Mouse (Mus musculus) adrenal gland, postnatal 4 days (tissue): ENCODE data around the gene Aldh3a2. TPM values are rescaled to one million over a fixed set of nuclear protein-coding genes. Genes with fewer than 3 reads are reported as not detected.
"Not testable (repeated sequence)": the region's sequence is repeated elsewhere in the genome, so short reads cannot be mapped to it uniquely, and the experiment has no call there.

Source experiments
- DNase-seq, 2 experiments: peaks; one replicate each; pipeline ENCODE4 v3.0.0; 2021 to 2022; ENCODE audit warnings: low spot score in 2 of 2, mixed read lengths in 2 of 2
- total RNA-seq, 2 experiments: library from RNA; stranded (reverse); gene quantifications; 2 replicates each; pipeline ENCODE4 v1.2.3; 2021

Gene Aldh3a2
- total RNA-seq, 2 experiments from 2014 or later: 63.7 to 70.6 TPM

GRCm38 (mm10) chr11:61176321-61176720, 90.9 kb downstream of the Aldh3a2 start:
- DNase-seq: no peak

- DNase-seq: no peak
Measured at GRCm38 (mm10) chr11:61175778-61176177, 91.5 kb downstream of the Aldh3a2 start.

GRCm38 (mm10) chr11:61174821-61175658, 92.2 kb downstream of the Aldh3a2 start, which contains the start of gene Usp22:
Gene Usp22 (minus strand): TSS chr11:61175055.
- peak; percentile 96 to 99 for DNase-seq

DNA sequence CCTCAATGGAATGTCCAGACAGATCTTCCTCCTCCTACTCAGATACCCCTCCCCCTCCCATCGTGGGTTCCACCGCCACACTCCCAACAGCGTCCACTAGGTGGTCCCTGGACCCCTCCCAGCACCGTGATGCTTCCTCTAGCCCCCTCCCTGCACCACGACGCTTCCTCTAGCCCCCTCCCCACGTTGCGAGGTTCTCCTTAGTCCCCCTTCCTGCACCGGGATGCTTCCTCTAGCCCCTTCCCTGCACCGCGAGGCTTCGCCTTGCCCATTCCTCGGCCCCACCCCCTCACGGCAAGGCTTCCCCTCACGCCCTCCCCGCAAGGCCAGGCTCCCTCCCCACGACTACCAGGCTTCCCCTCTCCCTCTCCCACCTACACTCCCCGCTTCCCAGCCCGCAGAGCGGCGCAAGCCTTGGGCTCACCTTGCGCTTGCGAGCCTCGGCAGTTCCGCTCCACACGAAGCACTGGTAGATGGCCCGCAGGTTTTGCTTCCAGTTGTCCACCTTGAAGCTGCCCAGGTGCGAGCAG, 92.9 kb downstream of the Aldh3a2 start:
- DNase-seq: peak; percentile 14 to 53

DNA sequence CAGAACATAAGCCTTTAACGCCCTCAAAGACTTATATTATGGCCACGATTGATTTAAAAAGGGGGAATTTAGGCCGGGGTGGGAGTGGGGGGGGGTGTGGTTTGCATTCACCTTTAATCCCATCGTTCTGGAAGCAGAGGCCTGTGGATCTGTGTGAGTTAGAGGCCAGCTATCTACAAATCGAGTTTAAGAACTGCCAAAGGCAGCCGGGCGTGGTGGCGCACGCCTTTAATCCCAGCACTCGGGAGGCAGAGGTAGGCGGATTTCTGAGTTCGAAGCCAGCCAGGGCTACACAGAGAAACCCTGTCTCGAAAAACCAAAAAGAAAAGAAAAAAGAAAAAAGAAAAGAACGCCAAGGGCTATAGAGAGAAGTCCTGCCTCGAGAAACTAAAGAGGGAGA, 93.8 kb downstream of the Aldh3a2 start:
- DNase-seq: not testable (repeated sequence)

Other genes starting within 250 kb of the Aldh3a2 start
- gene Kcnj12, start 244.9 kb downstream of the Aldh3a2 start, total RNA-seq: 1 to 10 TPM; 3.5 to 3.6 TPM
- 1 to 10 TPM in 1 of 2 experiments, under 1 TPM in 1; 0.67 to 1.4 TPM for gene Tnfrsf13b, start 140.7 kb downstream of the Aldh3a2 start, total RNA-seq
- gene Usp22, start 92.4 kb downstream of the Aldh3a2 start, total RNA-seq: 100 to 1,000 TPM; 107 to 109 TPM
- not detected for gene Aldh3a1, start 59.9 kb downstream of the Aldh3a2 start, total RNA-seq
- under 1 TPM in 1 of 2 experiments, not detected in 1; 0.11 TPM for gene Slc47a2, start 75.4 kb upstream of the Aldh3a2 start, total RNA-seq
- gene Slc47a1, start 110.9 kb upstream of the Aldh3a2 start, total RNA-seq: 10 to 100 TPM in 1 of 2 experiments, 1 to 10 TPM in 1; 5.3 to 11.5 TPM
- gene Rnf112, start 186.7 kb upstream of the Aldh3a2 start, total RNA-seq: 1 to 10 TPM; 2.9 to 4.1 TPM
- 10 to 100 TPM; 65.8 to 68.6 TPM for gene Mfap4, start 218.0 kb upstream of the Aldh3a2 start, total RNA-seq
- 10 to 100 TPM; 25.9 to 28.1 TPM for gene Mapk7, start 226.9 kb upstream of the Aldh3a2 start, total RNA-seq
- gene B9d1, start 237.7 kb upstream of the Aldh3a2 start, total RNA-seq: 10 to 100 TPM; 21.3 to 25.4 TPM